Mouse (Mus musculus): ENCODE measurements around the gene Wnt2b.

DNA sequence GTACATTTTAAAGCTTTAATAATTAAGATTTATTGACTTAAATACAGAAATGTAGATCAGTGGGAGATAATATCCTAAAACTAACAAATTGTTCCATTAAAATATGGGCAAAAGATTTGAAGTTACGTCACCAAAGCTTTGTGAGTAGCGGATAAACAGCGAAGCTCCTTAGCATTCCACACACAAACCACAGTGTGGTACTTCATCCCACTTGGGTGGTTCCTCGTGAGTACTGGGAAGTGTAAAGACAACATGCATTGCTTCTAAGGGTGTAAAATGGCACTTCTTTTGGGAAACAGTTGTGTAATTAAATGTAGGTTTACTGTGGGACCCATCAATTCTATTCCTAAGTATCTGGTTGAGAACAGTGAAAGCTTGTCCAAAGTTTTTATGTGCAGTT lies 60.6 kb downstream of the Wnt2b start:
- no peak for TF ChIP-seq CTCF (conservative IDR thresholded peaks at IDR 0.05; ENCODE audit: low read length)
- TF ChIP-seq NANOG (IDR thresholded peaks at IDR 0.05; ENCODE audit: borderline replicate concordance, low read length): no peak
- TF ChIP-seq POU5F1 (IDR thresholded peaks at IDR 0.05; ENCODE audit: borderline replicate concordance, low read length): no peak
